Mouse (Mus musculus) spleen, adult 12 weeks (tissue): Measurements from ENCODE around the gene Atl1.
A peak's percentile ranks its signal among the peaks of the same experiment; 100 is the strongest.

Source experiments
- DNase-seq: peaks from one replicate; pipeline ENCODE4 v3.0.0; 2022; ENCODE audit warnings: low spot score

Gene Atl1

DNA sequence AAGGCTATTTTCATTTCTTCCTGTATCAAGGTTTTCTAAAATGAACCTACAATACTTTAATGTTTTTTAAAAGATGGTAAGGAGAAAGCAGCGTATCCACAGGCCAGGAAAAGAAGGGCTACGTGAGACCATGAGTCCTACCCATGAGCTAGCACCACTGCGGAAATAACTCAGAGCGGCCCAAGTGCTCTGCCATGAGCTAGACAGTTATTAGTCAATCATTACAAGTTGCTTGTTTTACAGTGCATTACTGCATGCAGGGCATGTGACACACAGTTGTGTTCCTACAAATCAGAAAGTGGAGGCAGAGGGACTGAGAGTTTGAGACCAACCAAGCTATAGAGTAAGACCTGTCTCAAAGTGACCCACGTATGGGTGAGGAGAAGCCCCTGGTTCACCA, 8.4 kb upstream of the Atl1 start:
- no peak for DNase-seq

GRCm38 (mm10) chr12:69885170-69885923, 7.1 kb upstream of the Atl1 start:
- DNase-seq = no peak

DNA sequence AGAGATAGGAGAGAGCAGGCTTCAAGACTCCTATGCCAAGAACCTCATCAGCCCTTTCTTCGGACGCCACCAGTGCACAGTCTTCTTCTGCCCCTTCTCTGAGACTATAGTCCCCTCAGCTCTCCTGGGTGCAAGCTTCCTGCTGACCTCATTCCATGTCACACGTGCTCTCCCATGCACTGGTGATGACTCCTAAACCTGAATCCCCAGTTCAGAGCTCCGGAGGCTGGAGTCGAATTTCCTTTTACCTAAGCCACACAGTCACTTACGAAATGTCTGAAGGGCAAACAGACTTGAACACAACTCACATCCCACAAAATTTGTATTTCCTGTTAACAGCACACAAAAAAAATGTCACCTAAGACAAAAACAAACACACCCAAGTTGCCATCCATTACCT, 4.6 kb upstream of the Atl1 start:
- DNase-seq = no peak

DNA sequence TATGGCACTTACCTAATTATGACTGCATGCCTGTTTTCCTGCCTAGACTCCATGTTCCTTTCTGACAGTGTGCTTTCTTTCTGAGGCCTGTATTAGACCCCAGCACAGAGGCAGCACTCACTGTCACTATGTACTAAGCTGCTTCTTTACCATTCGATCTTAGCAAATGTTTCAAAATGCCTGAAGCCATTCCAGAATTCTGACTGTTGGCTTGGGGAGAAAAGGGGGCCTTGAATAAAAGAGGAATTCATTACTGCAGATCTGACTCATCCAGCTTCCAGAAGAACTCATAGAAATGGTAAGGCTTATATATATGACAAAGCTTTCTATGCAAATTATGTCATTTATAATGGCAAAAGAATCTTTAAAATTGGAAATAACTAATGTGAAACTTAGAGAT, 4.1 kb upstream of the Atl1 start:
- no peak for DNase-seq

DNA sequence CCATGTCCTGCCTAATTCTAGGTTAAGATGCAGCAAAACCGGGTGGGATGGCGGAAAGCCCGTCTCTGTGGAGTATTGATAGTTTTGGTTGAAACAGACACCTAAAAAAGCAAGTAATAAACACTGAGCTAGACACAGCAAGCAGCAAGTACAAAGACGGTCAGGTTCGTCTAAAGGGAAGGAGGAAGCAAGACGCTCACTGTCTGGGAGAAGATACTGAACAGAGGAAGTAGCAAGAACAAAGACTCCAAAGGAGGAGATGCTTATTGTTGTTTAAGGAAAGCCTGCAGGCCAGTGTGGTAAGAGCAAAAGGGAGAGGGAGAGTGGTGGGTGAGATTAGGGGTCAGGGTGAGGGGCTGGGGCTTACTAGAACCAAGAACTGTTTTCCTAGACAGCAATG, 2.4 kb upstream of the Atl1 start:
- no peak for DNase-seq

GRCm38 (mm10) chr12:69890476-69890875, 1.9 kb upstream of the Atl1 start:
- DNase-seq = no peak

- no peak for DNase-seq
Measured at GRCm38 (mm10) chr12:69891721-69892120, 693 bp upstream of the Atl1 start.

DNA sequence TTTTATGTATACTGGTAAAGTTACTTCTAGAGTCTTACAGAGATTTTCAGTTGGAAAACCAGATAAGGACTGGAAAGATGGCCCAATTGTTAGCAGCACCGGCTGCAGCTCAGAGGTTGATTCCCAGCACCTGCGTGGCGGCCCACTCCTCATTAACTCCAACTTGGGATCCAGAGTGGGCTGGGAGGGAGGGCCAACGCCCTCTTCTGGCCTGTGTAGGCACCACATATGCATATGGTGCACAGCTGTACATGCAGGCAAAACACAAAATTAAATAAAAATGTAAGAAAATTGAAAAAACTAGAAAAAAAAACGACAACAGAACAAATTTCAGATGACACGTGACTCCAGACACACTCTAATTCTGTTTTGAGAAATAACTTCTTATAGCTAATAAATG, 1.5 kb downstream of the Atl1 start:
- no peak for DNase-seq

DNA sequence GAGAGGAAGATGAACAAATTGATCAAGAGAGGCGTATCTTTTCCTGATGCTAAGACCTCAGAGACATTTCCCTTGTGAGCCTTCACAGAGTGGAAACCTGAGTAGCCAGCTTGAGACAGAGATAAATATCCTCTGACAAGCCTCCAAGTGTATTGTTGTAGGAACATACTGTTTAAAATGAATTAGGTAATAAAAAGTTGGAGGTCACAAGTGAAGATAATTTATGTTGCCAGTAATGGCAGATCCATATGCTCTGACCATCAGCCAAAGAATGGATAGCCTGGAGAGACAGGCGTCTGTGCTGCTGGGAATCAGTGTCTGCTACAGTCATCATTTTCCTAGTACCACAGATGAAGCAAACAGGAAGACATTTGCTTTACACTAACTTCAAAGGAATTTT, 2.6 kb downstream of the Atl1 start:
- no peak for DNase-seq

DNA sequence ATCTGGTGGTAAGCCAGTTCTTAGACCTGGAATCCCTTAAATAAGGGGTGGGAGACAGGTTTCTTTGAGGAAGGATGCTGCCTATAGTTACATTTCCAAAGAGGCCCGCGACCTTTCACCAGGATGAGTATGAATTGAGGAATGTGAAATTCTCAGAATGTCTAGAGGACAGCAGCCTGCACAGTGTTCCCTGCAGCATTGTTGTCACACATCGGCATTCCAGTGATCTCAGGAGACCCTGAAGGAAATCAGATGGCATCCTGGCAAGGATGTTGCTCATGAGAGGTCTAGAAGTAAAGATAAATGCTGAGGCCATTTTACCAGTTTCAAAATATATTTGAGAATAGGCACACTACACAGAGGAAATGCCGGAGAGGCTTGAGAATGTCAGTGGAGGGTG, 5.7 kb downstream of the Atl1 start:
- DNase-seq = no peak

DNA sequence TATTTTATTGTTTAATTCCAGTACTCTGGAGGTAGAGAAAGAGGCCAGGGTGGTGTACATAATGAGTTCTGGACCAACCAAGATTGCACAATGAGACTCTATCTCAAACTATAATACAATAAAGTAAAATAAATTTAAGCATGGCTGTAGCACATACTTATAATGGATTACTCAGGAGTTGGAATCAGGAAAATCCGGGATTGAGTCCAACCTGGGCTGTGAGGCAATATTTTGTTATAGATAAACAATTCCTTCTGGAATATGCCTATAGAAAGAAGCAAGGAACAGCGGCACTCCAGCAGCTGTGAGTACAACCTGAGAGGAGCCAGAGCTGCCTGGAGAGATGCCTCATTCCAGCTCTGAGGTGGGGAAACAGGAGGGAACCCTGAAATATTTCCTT, 12.6 kb downstream of the Atl1 start:
- DNase-seq = no peak

- DNase-seq = no peak
Measured at GRCm38 (mm10) chr12:69907667-69908510, 15.5 kb downstream of the Atl1 start.

- DNase-seq = no peak
Measured at GRCm38 (mm10) chr12:69908511-69908900, 16.1 kb downstream of the Atl1 start.

DNA sequence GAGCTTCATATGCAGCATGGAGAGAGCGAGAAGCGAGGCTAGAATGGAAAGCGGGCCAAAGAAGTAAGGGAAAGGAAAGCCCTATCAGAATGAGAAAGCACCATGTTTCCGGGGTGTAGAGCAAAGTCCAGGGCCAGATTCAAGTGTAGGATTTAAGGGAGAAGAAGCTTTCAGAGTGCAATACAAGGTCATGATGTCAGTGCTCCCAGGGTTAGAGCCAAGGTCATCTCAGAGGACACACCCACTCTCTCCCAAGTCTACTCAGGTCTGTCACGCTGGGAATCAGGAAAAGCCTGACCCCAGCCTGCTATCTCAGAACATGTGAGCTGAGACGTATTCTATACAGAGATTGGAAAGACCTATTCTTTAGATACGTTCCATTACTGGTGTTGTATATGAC, 19.5 kb downstream of the Atl1 start:
- DNase-seq = no peak

GRCm38 (mm10) chr12:69912737-69913136, 20.3 kb downstream of the Atl1 start:
- DNase-seq = no peak

DNA sequence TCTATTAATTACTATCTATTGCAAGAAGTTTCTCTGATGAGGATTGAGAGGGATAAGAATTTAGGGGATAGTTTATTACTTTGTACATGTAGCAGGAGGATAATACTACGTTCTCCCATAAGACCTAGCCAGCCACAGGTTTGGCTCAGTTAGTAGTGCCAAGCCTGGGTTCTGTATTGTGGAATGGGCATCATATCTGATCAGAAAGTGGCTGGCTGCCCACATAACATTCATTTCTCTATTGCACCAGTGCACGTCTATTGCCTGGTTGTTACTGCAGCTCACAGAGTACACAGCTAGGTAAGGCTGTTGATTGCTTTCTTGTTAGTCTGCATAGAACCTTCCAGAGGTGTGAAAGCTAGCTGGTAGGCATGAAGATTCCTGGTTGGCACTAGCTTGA, 25.5 kb downstream of the Atl1 start:
- DNase-seq = no peak

DNA sequence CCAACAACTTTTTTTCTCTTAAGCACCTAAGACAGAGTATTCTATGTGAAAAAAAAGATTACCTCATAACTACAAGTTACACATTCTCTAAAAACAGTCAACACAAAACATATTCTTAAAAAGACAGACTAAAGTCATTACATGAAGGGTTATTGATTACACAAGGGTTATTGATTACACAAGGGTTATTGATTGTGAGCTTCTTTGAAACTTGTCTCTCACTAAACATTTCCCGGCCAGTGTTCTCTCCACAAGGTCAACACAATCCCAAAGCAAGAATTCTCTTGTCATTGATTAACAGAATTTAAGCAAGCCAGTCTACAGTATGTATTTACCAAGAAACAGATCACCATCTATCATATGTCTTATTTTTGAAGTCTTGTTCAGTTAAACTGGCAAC, 29.7 kb downstream of the Atl1 start:
- no peak for DNase-seq

DNA sequence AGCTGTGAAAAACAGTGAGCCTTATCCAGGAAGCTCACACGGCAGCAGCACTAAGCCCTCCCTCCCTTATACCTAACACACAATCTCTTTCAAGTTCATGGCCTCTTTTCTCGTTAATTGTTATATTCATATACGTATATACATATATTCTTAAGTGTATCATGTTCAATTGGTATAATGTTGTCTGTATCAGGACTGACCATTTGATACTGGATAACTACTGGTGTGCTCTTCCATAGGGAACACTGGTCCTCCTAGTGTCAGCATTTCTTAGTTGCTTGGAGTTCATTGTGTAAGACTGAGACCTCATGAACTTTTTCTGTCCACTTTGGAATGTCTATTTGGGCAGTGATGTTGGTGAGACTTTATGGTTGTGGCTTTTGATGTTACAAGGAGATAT, 30.7 kb downstream of the Atl1 start:
- no peak for DNase-seq

GRCm38 (mm10) chr12:69923603-69924002, 31.2 kb downstream of the Atl1 start:
- no peak for DNase-seq

GRCm38 (mm10) chr12:69924012-69924411, 31.6 kb downstream of the Atl1 start:
- peak; percentile 42 for DNase-seq

- DNase-seq = no peak
Measured at GRCm38 (mm10) chr12:69926716-69927115, 34.3 kb downstream of the Atl1 start.

DNA sequence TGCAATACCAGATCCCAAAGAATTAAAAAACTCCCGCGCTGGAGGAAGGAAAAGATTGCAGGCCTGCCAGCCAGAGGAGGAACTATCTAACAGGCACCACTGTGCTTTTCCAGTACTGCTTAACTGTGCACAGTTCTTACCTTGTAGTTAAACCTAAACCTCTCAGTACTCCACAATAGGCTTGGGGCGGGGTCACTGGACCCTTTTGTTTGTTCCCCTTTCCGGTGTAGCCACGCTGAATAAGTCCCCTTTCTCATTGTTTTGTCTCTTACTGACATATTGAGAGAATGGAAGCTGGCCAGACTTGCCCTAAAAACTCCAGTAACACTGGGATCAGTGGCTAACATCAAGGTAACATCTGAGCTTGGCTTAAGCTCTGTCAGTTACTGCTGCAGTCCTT, 45.3 kb downstream of the Atl1 start:
- DNase-seq = no peak

GRCm38 (mm10) chr12:69939291-69939690, 46.9 kb downstream of the Atl1 start:
- DNase-seq = no peak
